Mouse (Mus musculus) E14TG2a.4 (cell line): ENCODE measurements at regions not wholly inside any gene's neighbourhood (a gene's known extent, or its start where the extent isn't known, plus 50 kb on each side); places are given as distances from the start of the nearest gene placed in this dataset.

Experiments used
- CTCF ChIP-seq: conservative IDR thresholded peaks from 2 replicates; pipeline ENCODE4 v1.5.1; 2014; ENCODE audit warnings: low read length
- NANOG ChIP-seq: IDR thresholded peaks from 2 replicates; pipeline ENCODE4 v1.6.1; 2014; ENCODE audit warnings: borderline replicate concordance, low read length, mixed read lengths
- POU5F1 ChIP-seq: IDR thresholded peaks from 2 replicates; pipeline ENCODE4 v1.6.1; 2014; ENCODE audit warnings: low read length, borderline replicate concordance

GRCm38 (mm10) chr17:66232891-66233421, 109.6 kb downstream of the Ddx11 start:
- TF ChIP-seq CTCF: no peak
- no peak for TF ChIP-seq NANOG
- TF ChIP-seq POU5F1: no peak
